Mouse (Mus musculus) adrenal gland, postnatal 14 days (tissue): ENCODE measurements around the gene Slc8b1. TPM values are rescaled to one million over a fixed set of nuclear protein-coding genes. Genes with fewer than 3 reads are reported as not detected.
A peak's percentile ranks its signal among the peaks of the same experiment; 100 is the strongest.

Experiments used
- DNase-seq: peaks from one replicate; pipeline ENCODE4 v3.0.0; 2021; ENCODE audit warnings: mixed read lengths
- long read RNA-seq, 2 experiments: library from polyadenylated mRNA; stranded (forward); transcript quantifications; one replicate each; pipeline ENCODE4 v2.0.0; 2021
- total RNA-seq: library from RNA; stranded (reverse); gene quantifications from 2 replicates; pipeline ENCODE4 v1.2.3, GENCODE M21; 2021

Gene Slc8b1
- 33.5 and 35.6 TPM in 2 replicates for total RNA-seq
- long read RNA-seq, experiment 1, transcript Slc8b1-201 (16 exons, 2,898 nt) = major isoform, 15 of 88 reads
- long read RNA-seq, experiment 1, partial matches to known transcripts = 31 of 88 reads
- long read RNA-seq, experiment 1, other reads (novel, unspliced or antisense) = 38 of 88 reads
- long read RNA-seq, experiment 2, transcript Slc8b1-202 (14 exons, 2,661 nt) = minor isoform, 5 of 50 reads
- long read RNA-seq, experiment 2, transcript Slc8b1-201 (16 exons, 2,898 nt) = major isoform, 9 of 50 reads
- long read RNA-seq, experiment 2, partial matches to known transcripts = 0 of 50 reads
- long read RNA-seq, experiment 2, other reads (novel, unspliced or antisense) = 36 of 50 reads

- DNase-seq = peak; percentile 98
Measured at GRCm38 (mm10) chr5:120510982-120511642, at the start of gene Slc8b1. Gene Slc8b1, plus strand, starts transcription at chr5:120511168.

GRCm38 (mm10) chr5:120461902-120462301, 49.1 kb upstream of the Slc8b1 start:
- no peak for DNase-seq

DNA sequence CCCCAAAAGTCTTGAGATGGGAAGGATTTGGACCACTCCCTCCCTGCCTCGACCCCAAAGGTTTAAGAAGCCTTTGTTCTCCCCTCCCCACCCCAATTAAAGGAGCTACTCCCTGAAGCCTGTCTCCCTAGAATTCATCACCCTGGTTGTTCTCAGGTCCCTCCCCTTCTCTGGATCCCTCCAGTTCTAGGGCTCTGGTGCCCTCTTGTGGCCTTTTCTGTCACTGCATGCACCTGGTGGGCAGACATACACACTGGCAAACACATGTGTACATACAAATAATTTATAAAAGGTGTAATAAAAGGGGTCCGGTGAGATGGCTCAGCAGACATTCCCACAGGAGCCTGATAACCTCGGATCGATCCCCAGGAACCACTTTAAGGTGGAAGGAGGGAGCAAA, 46.6 kb upstream of the Slc8b1 start:
- peak; percentile 54 for DNase-seq

GRCm38 (mm10) chr5:120465062-120465461, 45.9 kb upstream of the Slc8b1 start:
- DNase-seq = peak; percentile 71

- peak; percentile 84 for DNase-seq
Measured at GRCm38 (mm10) chr5:120465860-120466259, 45.1 kb upstream of the Slc8b1 start.

DNA sequence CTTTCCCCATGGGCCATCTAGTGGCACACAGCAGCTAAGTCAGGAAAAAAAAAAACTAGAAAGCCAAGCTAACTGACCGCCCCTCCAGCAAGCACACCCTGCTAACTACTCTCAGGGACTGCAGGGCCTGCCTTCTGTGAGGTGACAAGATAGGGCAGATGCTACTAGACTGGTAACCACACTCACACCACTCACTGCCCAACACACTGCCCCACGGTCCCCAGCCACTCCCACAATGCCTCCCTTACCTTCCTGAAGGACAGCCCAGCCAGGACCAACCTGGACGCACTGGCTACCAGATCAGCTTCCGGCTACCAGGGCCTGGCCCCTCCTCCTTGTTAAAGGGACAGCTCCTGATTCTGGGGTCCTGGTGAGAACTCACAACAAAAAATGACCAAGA, 43.9 kb upstream of the Slc8b1 start:
- DNase-seq = peak; percentile 76

- no peak for DNase-seq
Measured at GRCm38 (mm10) chr5:120468336-120468735, 42.6 kb upstream of the Slc8b1 start.

GRCm38 (mm10) chr5:120468830-120469229, 42.1 kb upstream of the Slc8b1 start:
- DNase-seq = no peak

GRCm38 (mm10) chr5:120471538-120471937, 39.4 kb upstream of the Slc8b1 start:
- DNase-seq = no peak

DNA sequence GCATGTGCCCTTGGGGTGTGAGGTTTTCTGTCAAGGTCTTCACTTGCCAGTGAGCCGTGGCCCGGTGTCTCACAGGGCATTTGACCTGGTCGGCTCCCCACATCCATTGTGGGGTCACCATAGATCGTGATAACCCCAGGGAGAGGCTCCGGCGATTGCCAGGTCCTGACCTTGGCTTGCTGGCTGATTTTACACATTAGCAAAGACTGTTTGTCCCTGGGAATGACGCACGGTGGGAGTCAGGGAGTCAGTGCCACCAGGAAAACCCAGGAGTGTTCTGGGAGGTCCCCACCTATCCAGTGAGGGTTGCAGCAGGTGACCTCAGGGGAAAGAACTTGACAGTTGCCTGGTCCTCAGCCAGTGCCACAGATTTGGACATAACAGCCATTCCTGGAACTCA, 38.2 kb upstream of the Slc8b1 start, which contains the start of gene Sdsl:
Gene Sdsl (minus strand): TSS at position 41 of the 400 bp plus-strand sequence.
- DNase-seq = peak; percentile 47

GRCm38 (mm10) chr5:120473361-120473760, 37.6 kb upstream of the Slc8b1 start:
- DNase-seq = no peak

DNA sequence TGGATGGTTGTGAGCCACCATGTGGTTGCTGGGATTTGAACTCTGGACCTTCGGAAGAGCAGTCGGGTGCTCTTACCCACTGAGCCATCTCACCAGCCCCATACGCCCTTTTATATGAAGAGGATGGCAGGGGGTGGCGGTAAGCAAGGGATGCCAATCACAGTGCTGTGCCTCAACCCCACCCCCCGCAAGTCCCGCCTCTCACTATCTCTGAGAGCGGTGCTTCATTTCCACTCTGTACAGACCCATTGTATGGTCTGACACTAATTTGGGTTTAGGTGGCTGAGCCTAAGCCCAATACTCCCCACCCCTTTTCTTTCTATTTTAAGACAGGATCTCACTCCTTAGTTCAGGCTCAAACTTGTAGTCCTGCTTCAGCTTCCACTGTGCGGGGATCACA, 35.1 kb upstream of the Slc8b1 start:
- DNase-seq = no peak

- DNase-seq = peak; percentile 33
Measured at GRCm38 (mm10) chr5:120476296-120476695, 34.7 kb upstream of the Slc8b1 start, which contains the start of gene Sds. Gene Sds, plus strand, starts transcription at chr5:120476526.

- no peak for DNase-seq
Measured at GRCm38 (mm10) chr5:120477993-120478392, 33.0 kb upstream of the Slc8b1 start.

GRCm38 (mm10) chr5:120479538-120479937, 31.4 kb upstream of the Slc8b1 start:
- no peak for DNase-seq

- DNase-seq = no peak
Measured at GRCm38 (mm10) chr5:120481205-120481604, 29.8 kb upstream of the Slc8b1 start.

DNA sequence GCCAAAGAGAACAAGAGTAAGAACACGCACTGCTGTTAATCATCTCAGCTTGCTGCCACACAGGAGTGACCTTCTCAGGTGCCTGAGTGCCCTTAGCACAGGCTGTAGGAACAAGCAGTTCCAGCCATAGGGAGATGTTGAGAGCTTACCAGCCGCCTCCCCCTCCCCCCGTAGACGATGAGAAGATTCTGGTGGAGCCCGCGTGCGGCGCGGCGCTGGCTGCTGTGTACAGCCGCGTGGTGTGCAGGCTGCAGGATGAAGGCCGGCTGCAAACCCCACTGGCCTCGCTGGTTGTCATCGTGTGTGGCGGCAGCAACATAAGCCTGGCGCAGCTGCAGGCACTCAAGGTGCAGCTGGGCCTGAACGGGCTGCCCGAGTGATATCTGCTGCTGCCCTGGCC, 27.6 kb upstream of the Slc8b1 start:
- DNase-seq = peak; percentile 38

GRCm38 (mm10) chr5:120487844-120488243, 23.1 kb upstream of the Slc8b1 start:
- DNase-seq = no peak

DNA sequence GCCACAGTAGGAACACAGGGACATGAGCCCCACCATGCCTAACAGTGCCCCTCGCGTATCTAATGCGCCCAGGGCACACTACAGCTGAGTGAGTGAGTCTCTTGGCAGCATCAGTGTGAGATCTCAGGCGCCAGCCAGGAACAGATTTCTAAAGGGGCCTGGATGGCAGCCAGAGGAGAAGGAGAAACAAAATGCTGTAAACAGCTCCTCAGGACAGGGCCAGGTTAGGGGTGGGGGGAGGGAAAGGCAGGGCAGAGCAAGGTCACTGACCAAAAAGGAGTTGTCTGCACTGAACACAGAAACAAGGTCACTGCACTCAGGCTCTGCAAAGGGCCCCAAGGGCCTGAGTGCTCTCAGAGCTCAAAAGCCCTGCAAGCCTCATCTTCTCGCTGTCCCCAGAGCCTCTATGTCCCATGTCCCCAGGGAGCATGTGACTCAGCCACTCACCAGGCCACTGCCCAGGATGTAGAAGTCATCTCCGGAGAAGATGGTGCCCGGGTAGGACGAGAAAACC, 20.2 kb upstream of the Slc8b1 start:
- DNase-seq = peak; percentile 85

GRCm38 (mm10) chr5:120492437-120492836, 18.5 kb upstream of the Slc8b1 start:
- DNase-seq = peak; percentile 72

GRCm38 (mm10) chr5:120493440-120493839, 17.5 kb upstream of the Slc8b1 start:
- DNase-seq = no peak

DNA sequence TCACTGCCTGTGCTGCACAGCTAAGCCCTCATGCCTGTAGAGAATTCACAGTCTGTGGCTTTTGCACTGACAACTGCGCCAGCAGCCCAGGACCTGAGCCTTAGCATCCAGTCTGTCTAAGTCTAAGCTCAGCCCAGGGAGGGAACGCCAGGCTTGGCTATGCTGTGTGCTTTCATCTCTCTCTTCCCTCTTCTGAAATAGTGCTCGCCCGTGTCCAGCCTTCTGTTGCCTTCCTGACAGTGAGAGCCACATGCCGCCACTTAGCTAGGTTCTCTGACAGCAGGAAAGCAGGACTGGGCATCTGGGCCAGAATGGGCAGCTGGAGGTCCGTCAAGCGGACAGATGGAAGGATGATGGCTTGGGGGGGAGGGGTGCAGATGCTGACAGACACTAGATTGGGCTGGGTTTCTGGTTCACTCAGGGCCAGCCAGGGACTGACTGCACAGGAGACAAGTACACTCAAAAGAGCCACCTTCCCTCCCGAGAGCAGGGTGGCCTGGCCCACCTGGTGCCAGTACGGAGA, 17.0 kb upstream of the Slc8b1 start:
- no peak for DNase-seq

- DNase-seq = peak; percentile 52
Measured at GRCm38 (mm10) chr5:120495064-120495702, 15.8 kb upstream of the Slc8b1 start.
